Comparison of ENCODE assay signal across 7 mouse cellular contexts in the genomic region with DNA sequence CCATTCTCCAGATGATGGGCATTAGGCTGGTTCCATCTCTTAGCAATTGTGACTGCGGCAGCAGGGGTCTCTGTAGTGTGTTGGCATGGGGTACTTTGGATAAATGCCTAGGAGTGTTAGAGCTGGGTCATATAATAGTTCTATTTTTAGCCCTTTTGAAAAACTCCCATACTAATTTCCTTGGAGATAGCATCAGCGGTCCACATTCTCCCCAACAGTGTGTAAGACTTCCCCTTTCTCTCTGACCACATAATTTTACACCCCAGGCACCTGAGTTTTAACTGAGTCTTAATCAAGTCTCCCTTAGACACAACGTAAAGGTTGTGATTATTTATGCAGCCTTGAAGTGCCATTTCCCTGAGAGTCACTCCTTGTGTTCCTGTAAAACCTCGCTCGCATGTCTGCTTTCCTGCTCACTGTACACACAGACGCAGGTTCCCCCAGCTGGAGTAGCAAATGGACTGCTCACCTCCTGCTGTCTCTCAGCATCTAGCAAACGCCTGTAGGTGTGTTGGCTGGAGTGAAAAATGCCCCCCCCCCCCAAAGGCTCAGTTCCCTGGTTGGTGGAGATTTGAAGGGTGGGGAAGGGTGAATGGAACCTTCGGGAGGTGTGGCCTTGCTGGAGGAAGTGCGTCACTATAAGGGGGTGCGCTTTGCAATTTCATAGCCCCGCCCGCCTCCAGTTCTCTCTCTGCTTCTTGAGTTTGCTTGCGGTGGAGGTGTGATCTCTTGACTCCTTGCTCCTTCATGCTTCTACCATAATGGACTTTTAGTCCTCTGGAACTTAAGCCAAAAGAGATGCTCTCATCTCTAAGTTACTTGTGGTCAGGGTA.
DNase-seq lines count a peak whose midpoint lies in the region; ATAC-seq and TF ChIP-seq lines count a peak whose summit lies in the region.

No protein-coding gene starts in this region.

- H3K36me3 ChIP-seq in limb, embryonic 12.5 days, result no peaks in the 10 kb centered on the region
- H3K36me3 ChIP-seq in splenic B cell, adult 2 months (ENCODE audit: control insufficient read depth, insufficient read depth, low read length, poor library complexity, severe bottlenecking), result no peaks in the 10 kb centered on the region

- ATAC-seq in limb, embryonic 12.5 days (ENCODE audit: insufficient number of reproducible peaks, insufficient read depth, low FRiP score, low TSS enrichment, low read depth), result 0 out of 2 replicates have a peak, but pooled peaks have one; percentile 17

- no peak overlapping the region; the same call in 1 of the 2 replicates for H3K4me2 ChIP-seq in limb, embryonic 12.5 days

- no peak for DNase-seq in layer of hippocampus, adult 2 months (ENCODE audit: low spot score in 2 of 2)
- no peak for DNase-seq in layer of hippocampus, adult 9-10 months (ENCODE audit: low spot score)
- peak; percentile 62 for DNase-seq in MN1 (ENCODE audit: low spot score)
- DNase-seq in cerebellum, adult 2 months, result peak; percentile 82 to 89
- DNase-seq in splenic B cell, adult 2 months (ENCODE audit: low read depth, low spot score), result peak; percentile 89
- no peak for DNase-seq in left cerebral cortex, adult 9 months (ENCODE audit: low spot score in 2 of 2)

- no peaks in the 10 kb centered on the region for H3K27me3 ChIP-seq in cerebellum, adult 2 months (ENCODE audit: control insufficient read depth, insufficient read depth, low read length)
- 0 out of 2 replicates have a peak, but pooled peaks cover 3% of the 10 kb centered on the region for H3K27me3 ChIP-seq in limb, embryonic 12.5 days
- H3K27me3 ChIP-seq in splenic B cell, adult 2 months (ENCODE audit: control insufficient read depth, insufficient read depth, low read length, poor library complexity, severe bottlenecking), result no peaks in the 10 kb centered on the region

- H3K9me3 ChIP-seq in limb, embryonic 12.5 days, result no peaks in the 10 kb centered on the region

- peak overlapping the region; percentile 59; the same call in 1 of the 2 replicates for H3K27ac ChIP-seq in layer of hippocampus, adult 2 months
- peak overlapping the region; percentile 92 for H3K27ac ChIP-seq in cerebellum, adult 2 months (ENCODE audit: insufficient read depth, low read length)
- no peak overlapping the region for H3K27ac ChIP-seq in limb, embryonic 12.5 days

- 5% methylated on average over 13 of the region's 13 CpGs for WGBS in cerebellum, adult 2 months
- 65% methylated on average over 13 of the region's 13 CpGs for WGBS in limb, embryonic 12.5 days

- TF ChIP-seq POLR2A in cerebellum, adult 2 months (IDR thresholded peaks at IDR 0.05; ENCODE audit: borderline replicate concordance, insufficient read depth, low read length), result peak; percentile 72; the same call in 1 of the 2 replicates

- H3K4me3 ChIP-seq in layer of hippocampus, adult 2 months, result peak overlapping the region; percentile 36
- peak overlapping the region; percentile 83 for H3K4me3 ChIP-seq in cerebellum, adult 2 months (replicated peaks; ENCODE audit: insufficient read depth, low read depth, low read length)
- H3K4me3 ChIP-seq in limb, embryonic 12.5 days (replicated peaks), result no peak overlapping the region

- H3K4me1 ChIP-seq in cerebellum, adult 2 months (ENCODE audit: control insufficient read depth, insufficient read depth, low read length), result no peaks in the 10 kb centered on the region
- H3K4me1 ChIP-seq in limb, embryonic 12.5 days (replicated peaks), result peaks cover 16% of the 10 kb centered on the region

- TF ChIP-seq CTCF in layer of hippocampus, adult 2 months (conservative IDR thresholded peaks at IDR 0.05), result no peak
- TF ChIP-seq CTCF in cerebellum, adult 2 months (IDR thresholded peaks at IDR 0.05; ENCODE audit: borderline replicate concordance, insufficient read depth, low read depth, low read length), result no peak

- H3K9ac ChIP-seq in limb, embryonic 12.5 days (replicated peaks), result no peak overlapping the region

Comparison
In these comparisons a context has a peak if more than half of its experiments do, and no peak if none do; other contexts are left out.
1. DNase-seq: peak in MN1 (single experiment), cerebellum, adult 2 months (2 of 2) and splenic B cell, adult 2 months (single experiment); none in layer of hippocampus, adult 2 months (0 of 2), layer of hippocampus, adult 9-10 months (single experiment) and left cerebral cortex, adult 9 months (0 of 2).